Mouse (Mus musculus): ENCODE data around the gene Kcnf1.
A peak's percentile ranks its signal among the peaks of the same experiment; 100 is the strongest.

Kcnf1 gene

DNA sequence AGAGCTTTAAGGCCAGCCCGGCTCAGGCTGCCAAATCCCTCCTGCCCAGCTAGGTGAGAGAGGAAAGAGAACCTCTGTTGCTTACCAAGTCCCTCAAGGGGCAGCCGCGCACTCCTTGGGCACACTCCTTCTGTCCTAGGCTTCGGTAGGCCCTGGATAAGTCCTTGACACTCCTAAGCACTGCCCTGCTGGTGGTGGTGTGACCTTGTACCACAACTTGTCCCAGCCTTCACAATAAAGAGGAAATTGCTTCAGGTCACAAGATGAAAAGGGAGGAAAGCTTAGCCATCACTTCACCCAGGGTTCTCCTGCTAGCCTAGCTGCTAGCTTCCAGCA, at the start of gene Kcnf1:
TSS of gene Kcnf1 (minus strand) at position 132 of the 336 bp plus-strand sequence.
- no peak for DNase-seq (ENCODE audit: low spot score in 2 of 2)

GRCm38 (mm10) chr12:17225012-17225411, 48.3 kb upstream of the Kcnf1 start:
- DNase-seq (ENCODE audit: low spot score in 2 of 2) = no peak

GRCm38 (mm10) chr12:17223050-17223449, 46.4 kb upstream of the Kcnf1 start:
- no peak for DNase-seq (ENCODE audit: low spot score in 2 of 2)

DNA sequence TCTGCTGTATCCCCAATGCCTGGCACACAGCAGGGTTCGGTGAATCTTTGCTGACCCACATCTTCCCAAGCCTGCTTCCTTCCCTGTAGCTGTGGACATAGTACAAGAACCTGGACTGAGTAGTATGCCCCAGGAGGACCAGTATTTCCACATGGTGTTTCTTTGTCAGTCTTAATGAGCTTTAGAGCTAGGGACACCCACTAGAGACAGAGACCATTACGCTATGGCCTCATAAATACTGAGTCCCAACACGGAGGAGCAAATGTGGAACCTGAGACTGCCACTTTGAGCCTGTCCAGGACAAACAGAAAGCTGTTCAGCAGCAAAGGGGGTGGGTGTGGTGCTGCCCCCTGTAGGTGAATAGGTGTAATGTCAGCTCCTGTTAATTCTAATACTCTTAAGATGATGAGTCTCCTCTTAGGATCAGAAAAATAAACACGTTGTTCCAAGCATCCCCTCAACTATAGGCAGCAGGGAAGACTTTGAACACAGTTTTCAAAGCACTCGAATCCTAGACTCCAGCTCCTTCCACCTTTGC, 45.3 kb upstream of the Kcnf1 start:
- no peak for DNase-seq (ENCODE audit: low spot score in 2 of 2)

DNA sequence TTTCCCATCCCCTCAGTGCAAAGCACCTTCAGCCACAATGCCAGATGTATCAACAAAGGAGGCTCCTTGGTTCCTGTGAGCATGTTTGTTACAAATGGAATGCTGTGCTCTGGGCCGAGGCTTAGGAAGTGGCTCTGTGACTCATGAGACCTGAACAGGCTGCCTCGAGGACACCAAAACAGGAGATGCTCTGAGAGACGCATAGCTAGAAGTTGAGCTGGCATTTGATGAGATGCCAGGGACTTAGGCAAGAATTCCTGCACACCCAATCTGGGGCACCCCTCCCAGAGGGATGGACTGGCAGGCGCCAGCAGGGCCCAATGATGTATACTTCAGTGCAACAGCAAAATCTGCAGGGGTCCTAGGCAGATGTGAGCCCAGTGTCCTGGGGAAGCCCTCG, 43.9 kb upstream of the Kcnf1 start:
- DNase-seq (ENCODE audit: low spot score in 2 of 2) = no peak

DNA sequence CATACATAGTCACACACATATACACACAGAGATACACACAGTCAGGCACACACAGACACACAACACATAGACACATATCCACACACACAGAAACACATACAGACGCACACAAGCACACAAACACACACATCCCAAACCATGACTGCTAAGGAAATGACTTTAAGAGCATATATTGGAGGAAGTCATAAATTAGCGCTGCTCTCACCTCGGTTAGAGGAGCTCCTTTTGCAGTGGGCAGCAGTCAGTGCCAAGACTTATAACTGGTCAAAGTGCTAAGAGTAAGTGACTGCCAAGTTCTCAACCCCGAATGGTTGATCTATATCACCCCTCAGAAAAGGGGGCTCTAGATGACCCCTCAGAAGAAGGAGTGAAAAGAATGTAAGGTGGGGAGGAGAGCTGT, 42.4 kb upstream of the Kcnf1 start:
- no peak for DNase-seq (ENCODE audit: low spot score in 2 of 2)

GRCm38 (mm10) chr12:17218390-17218789, 41.7 kb upstream of the Kcnf1 start:
- no peak for DNase-seq (ENCODE audit: low spot score in 2 of 2)

DNA sequence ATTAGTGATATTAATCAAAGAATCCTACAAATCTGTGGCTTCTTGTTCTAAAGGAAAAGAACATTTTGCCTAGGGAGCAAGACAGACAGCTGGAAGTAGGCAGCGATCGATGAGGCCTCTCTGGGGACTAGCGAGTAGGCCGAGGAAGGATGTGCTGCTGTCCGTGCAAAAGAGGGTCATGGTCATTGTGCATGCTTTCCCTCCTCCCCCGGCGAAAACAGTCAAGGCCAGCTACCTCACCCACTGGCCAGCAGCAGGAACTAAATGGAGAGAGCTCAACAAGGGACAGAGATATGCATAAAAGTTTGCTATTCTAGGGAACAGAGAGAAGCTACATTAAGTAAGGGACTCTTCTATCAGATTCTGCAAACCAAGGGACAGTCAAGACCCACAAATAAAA, 39.1 kb upstream of the Kcnf1 start:
- no peak for DNase-seq (ENCODE audit: low spot score in 2 of 2)

GRCm38 (mm10) chr12:17202492-17203322, 26.0 kb upstream of the Kcnf1 start:
- DNase-seq (ENCODE audit: low spot score in 2 of 2) = no peak

DNA sequence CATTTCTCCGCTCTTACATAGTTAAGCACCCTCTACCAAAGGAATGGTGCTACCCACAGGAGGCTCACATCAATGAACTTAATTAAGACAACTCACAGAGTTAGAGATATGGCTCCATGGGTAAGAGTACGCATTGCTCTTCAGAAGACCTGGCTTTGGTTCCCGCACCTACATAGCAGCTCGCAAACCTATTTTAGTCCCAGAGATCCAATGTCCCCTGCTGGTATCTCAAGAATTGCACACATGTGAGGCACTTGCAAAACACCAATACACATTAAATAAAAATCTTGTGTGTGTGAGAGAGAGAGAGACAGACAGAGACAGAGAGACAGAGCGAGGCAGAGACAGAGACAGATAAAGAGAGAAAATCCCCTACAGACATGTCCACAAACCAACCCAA, 21.9 kb upstream of the Kcnf1 start:
- no peak for DNase-seq (ENCODE audit: low spot score in 2 of 2)

GRCm38 (mm10) chr12:17194140-17194539, 17.5 kb upstream of the Kcnf1 start:
- DNase-seq (ENCODE audit: low spot score in 2 of 2) = no peak

GRCm38 (mm10) chr12:17193311-17193710, 16.6 kb upstream of the Kcnf1 start:
- DNase-seq (ENCODE audit: low spot score in 2 of 2) = no peak

GRCm38 (mm10) chr12:17192887-17193286, 16.2 kb upstream of the Kcnf1 start:
- no peak for DNase-seq (ENCODE audit: low spot score in 2 of 2)

GRCm38 (mm10) chr12:17184303-17184775, 7.7 kb upstream of the Kcnf1 start:
- peak in 1 of 2 experiments; percentile 72 for DNase-seq (ENCODE audit: low spot score in 2 of 2)

- no peak for DNase-seq (ENCODE audit: low spot score in 2 of 2)
Observed at GRCm38 (mm10) chr12:17183788-17184187, 7.1 kb upstream of the Kcnf1 start.

- DNase-seq (ENCODE audit: low spot score in 2 of 2) = peak; percentile 73 to 75
Observed at GRCm38 (mm10) chr12:17176041-17176756, 489 bp downstream of the Kcnf1 start.

DNA sequence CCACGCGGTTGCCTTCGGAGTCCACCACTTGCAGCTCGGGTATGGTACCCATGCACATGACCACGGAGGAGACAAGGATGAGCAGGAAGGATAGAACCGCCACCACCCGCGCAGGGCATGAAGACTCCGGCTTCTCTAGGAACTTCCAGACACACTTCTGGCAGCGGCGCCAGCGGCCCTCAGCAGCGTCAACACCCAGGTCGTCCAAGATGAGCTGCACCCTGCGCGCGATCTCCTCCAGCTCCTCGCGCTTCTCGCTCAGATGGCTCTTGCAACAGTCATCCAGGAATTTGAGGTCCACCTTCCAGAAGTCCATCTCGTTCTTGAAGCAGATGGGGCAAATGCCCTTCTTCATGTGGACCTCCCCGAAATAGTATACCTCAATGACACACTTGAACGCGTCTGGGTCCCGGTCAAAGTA, 1.1 kb downstream of the Kcnf1 start:
- peak in 1 of 2 experiments; percentile 40 for DNase-seq (ENCODE audit: low spot score in 2 of 2)

- no peak for DNase-seq (ENCODE audit: low spot score in 2 of 2)
Observed at GRCm38 (mm10) chr12:17175124-17175523, 1.6 kb downstream of the Kcnf1 start.

DNA sequence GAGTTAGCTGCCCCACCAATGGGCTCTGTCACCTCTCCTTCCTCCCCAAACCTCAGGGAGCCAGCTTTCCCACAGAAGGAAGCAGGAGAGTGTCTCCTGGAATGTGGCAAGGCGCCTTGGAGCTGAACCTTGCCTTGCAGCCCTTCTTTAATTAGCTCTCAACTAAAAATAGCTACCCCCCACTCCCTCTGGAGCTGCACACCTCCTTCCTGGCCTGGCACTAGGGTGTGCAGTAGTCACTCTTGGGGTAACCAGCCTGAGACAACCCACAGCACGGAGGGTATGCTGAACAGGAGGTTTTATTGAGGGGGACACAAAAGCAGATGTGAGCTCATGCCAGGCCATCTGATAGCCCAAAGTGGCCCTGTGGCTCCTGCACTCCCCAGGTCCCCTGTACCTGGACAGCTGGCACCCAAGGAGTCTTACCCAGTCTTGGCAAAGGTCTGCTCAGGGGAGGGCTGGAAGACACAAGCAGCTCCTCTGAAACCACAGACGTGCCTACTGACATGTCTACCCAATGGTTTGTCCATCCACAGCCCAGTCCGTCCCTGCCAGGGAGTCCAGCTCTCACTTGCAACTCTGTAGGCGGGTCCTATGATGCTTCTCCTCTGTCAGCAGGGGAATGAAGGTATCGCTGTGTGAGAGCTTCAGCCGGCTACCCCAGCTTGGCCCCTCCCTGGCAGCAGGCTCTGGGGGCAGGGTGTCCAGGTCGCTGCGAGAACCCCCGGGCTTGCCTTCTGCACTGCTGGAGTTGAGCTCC, 2.4 kb downstream of the Kcnf1 start:
- DNase-seq (ENCODE audit: low spot score in 2 of 2) = peak in 1 of 2 experiments; percentile 40

DNA sequence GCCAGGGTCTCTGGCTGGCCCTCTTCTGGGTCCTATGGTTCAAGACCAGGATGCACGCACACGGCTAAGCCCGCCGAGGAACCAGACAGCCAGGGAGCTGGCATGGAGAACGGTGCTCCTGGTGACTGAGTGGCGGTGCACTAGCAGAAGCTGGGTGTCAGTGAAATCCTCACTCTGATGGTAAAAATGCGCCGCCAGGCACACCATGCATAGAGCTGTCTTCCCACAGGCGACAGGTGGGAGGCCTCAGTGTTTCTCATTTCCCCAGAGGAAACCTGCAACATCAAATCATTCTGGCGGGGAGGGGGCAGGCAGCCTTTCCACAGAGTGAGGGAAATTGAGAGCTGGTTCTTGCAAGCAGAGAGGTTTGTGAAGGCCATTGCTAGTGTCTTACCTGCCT, 6.3 kb downstream of the Kcnf1 start:
- DNase-seq (ENCODE audit: low spot score in 2 of 2) = peak; percentile 77 to 84

GRCm38 (mm10) chr12:17166116-17166515, 10.6 kb downstream of the Kcnf1 start:
- DNase-seq (ENCODE audit: low spot score in 2 of 2) = no peak

- DNase-seq (ENCODE audit: low spot score in 2 of 2) = no peak
Observed at GRCm38 (mm10) chr12:17163996-17164395, 12.7 kb downstream of the Kcnf1 start.
